Mouse (Mus musculus) right cerebral cortex, postnatal 36 days (tissue): ENCODE data around the gene Kri1.
"Not testable (repeated sequence)": the region's sequence is repeated elsewhere in the genome, so short reads cannot be mapped to it uniquely, and the experiment has no call there.

Experiments used
- DNase-seq, 2 experiments: peaks; one replicate each; pipeline ENCODE4 v3.0.0; 2022; ENCODE audit warnings: low spot score in 2 of 2, mixed read lengths in 1 of 2

Gene Kri1

DNA sequence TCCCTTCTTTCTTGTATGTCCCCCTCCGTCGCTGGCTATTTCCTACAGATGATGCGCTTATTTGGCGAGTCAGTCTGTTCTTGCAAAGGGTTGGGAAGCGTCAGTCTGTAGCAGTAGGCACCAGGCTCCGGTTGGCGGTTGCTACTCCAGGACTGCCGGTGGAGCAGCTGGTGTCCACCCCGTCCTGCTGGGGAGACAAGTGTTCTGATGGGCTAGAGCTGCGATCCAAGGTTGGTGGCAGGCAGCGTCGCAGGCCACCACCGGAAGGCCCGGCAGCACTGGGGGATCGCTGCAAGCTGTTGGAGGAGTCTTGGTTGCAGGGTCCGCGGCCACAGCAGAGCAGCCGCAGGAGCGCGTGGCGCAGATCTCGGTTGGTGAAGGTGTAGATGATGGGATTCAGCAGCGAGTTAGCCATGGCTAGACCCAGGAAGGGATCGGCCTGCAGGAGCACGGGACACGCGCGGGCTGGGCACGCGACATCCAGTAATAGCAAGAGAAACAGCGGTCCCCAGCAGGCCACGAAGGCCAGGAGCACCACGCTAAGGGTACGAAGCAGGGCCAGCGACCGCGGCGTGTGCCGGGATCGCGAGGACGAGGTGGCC is 43.8 kb downstream of the Kri1 start:
- DNase-seq = no peak

DNA sequence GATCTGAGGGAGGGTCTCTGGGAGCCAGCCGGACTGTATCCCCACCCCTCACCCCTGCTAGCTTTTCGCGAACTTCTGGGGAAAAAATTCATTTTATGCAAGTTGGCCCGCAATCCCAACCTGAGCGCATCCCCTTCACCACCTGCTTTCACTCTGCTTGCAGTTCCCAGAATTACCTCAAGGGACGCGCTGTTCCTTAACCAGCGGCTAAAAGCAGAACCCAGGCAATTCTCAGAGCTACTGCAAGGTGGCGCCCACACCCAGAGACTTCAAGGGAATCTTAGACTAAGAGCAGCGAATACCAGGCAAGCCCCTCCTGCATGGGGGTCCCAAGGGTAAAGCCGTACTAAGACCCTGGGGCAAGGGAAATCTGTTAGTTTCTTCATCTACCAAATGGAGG is 46.4 kb downstream of the Kri1 start:
- peak; percentile 66 to 69 for DNase-seq

DNA sequence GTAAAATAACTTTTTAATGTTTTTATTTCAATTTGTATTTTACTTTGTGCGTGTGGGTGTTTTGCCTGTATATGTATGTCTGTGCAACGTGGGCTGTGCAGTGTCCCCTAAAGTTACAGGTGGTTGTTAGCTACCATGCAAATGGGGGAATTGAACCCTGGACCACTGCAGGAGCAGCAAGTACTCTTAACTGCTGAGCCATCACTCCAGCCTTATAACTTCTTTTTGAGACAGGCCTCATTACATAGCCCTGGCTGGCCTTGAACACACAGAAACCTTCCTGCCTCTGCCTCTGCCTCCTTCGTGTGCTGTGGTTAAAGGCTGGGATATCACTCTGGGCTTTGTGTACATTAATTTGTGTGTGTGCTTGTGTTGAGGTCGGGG is 48.3 kb downstream of the Kri1 start:
- DNase-seq = no peak

DNA sequence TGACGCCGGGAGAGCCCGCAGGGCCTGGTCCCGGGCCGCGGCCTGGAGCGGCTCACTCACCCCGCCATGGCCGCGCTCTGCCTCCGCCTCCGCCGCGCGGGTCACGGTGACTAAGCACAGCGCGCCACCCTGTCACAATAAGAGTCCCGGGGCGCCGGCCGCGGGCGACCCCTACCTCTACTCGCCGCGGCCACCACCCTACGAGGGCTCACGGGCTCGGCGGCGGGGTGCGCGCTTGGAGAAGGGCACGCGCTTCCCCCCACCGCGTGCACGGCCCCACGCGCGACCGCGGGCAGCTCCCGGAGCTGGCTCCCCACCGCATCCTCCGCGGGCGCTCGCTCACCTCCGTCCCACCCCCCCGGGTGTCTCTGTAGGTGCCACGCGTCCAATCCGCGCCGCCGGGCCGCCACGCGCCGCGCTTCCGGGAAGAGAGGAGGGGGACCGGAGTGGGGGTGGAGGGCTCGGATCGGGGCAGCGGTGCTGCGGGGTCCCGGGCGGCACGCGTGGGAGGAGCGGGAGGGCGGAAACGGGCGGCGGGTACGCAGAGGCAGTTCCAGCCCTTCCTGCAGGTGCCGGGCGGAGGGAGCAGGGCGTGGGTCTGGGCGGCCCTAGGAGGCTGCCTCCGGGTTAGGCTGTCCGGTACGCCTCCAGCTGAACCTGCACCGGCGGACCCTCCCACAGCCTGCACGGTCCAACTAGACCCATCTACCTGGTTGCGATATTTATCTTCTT is 48.9 kb downstream of the Kri1 start, which contains the start of gene Keap1:
Gene Keap1 (minus strand): TSS at position 629 of the 732 bp plus-strand sequence.
- peak; percentile 50 to 60 for DNase-seq

DNA sequence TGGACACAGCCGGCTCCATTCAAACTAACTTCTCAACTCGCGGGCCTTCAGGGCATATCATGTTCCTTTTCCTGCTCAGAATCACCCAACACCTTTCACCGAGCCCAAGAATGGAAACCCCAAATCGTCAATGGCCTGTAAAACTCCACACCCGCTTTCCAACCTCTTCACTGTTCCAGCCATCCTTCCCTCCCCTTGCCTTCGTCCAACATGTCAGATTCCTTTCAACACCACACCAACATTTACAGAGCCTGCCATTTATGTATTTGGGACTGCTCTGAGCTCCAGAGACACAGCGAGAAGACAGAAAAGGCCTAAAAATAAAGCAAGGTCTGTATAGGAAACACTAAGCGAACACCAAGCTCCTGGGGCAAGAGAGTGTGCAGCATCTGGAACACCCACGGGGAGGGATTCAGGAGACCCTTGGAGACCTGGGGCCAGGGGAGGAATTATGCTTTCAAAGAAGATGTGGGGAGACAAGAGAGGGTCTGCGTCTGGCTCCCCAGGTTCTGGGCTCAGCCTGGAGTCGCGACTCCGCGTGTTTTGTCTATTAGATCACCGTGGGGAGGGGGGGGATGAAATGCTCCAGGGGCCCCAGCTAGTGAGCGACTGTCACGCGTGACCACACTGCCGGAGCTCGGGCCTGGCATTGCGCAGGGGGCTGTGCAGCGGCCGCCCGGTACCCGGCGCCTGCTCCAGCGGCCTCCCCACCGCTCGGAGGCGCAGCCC is 49.6 kb downstream of the Kri1 start:
- DNase-seq = no peak

DNA sequence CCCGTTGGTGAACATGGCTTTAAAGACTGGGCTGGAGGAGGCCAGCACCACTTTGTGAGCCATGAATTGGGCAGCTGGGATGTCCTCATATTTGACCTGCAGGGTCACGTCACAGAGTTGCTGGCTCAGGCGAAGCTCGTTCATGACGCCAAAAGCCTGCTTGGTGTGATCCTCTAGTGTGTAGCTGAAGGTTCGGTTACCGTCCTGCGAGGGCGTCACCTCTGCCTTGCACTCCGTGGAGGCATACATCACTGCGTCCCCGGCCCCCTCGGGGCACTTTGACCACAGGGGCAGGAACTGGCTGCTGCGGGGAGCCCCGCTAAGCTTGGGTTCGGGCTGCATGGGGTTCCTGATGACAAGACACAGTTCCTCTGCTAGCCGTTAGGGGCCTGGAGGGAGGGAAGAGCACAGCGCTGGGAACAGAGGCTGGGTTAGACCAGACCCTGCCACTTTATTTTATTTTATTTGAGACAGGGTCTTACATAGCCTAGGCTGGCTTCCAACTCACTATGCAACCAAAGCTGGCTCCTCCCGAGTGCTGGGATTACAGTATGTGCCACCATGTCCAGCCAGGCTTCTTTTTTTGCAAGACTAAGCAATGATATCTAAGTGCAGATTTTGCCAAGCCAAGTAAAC is 50.3 kb downstream of the Kri1 start:
- no peak for DNase-seq

DNA sequence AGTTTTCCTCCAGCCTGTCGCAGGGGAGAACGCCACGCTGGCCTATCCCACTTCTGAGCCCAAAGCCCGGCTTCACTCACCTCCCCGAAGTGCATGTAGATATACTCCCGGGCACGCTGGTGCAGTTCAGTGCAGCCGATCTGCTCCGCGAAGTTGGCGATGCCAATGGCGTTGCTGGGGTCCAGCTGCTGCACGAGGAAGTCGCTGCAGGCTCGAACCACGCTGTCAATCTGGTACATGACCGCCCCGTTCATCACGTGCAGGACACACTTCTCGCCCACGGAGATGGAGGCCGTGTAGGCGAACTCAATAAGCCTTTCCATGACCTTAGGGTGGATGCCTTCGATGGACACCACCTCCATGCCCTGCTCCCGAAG is 50.8 kb downstream of the Kri1 start:
- DNase-seq = no peak

DNA sequence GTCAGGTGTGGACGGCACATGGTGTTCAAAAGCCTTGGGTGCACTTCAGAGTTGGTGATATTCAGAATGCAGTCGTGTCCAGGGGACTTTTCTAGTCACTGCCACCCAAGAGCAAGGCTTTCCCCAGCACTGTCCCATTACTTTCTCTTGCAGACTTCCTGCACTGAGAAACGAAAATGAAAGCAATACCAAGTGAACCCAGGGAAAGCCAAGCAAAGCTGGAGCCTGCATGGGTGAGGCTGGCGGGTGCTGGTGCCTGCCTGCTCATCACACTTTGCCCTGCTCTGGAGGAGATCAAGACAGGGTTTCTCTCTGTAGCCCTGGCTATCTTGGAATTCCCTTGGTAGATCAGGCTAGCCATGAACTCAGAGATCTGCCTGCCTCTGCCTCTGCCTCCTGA is 52.4 kb downstream of the Kri1 start:
- no peak for DNase-seq

DNA sequence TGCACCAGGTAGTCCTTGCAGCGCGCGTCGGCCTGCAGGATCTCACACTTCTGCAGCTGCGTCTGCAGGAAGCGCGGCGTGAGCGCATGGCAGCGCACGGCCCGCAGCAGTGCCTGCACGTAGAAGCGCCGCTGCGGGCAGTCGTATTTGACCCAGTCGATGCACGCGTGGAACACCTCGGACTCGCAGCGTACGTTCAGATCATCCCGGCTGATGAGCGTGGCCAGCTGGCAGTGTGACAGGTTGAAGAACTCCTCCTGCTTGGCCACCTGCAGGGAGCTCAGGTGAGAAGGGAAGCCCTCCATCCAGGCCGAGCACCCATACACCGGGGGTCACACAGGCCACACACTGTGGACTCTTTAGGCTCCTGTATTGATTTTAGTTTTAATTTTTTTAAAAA is 54.0 kb downstream of the Kri1 start:
- no peak for DNase-seq

DNA sequence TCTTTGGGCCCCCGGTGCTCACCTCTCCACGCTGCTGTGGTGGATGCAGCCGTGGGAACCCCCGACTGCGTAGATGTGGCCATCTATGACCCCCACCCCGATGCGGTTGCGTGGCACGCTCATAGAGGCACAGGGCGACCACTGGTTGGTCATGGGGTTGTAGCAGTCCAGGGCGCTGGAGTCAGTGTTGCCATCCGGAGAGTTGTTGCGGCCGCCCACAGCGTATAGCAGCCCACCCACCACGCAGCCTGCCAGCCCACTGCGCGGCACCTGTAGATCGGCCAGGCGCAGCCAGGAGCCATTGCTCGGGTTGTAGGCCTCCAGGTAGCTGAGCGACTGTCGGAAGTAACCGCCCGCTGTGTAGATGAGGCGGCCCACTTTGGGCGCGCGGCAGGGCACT is 54.4 kb downstream of the Kri1 start:
- DNase-seq = no peak

DNA sequence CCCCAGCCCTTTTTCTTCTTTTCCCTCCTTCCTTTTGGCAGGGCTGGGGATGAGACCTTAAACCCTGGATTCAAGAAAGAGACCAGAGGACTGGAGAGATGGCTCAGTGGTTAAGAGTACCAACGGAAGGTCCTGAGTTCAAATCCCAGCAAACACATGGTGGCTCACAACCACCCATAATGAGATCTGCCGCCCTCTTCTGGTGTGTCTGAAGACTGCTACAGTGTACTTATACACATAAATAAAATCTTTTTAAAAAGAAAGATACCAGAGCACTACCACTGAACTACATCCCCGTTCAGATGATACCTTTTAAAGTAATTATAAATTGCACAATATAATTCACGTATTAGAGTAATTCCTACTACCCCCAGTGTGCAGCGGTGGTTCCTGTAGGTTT is 54.9 kb downstream of the Kri1 start:
- no peak for DNase-seq

DNA sequence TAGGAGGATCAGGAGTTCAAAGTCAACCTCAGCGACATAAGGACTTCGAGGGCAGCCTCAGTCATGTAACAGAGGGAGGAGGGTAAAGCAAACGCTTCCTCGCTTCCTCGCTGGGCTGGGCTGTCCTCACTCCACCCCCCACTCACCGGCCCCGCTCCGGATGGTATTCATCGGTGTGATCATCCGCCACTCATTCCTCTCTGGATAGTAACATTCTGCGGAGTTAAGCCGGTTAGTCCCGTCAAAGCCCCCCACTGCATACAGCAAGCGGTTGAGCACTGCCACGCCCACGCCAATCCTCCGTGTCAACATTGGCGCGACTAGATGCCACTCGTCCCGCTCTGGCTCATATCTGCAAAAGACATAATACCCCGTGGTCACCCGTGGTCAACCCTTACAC is 56.2 kb downstream of the Kri1 start:
- DNase-seq = no peak

DNA sequence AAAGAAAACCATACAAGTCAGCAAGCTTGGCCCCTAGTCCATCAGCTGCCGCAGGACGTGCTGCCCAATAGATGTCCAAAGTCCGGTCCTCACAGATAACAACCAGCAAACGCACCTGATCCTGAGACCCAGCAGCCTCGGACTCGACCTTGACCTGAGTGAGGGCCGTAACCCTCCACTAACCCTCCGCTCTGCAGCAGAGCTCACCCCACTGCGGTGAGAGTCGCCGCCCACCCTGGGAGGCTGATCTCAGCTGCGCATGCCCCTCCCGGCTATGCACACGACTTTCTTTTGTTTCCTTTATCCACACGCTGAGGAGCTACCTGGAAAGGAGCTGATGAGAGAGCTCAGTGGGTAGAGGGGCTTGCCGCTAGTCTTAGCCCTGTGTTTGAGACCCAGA is 60.4 kb downstream of the Kri1 start:
- DNase-seq = no peak

DNA sequence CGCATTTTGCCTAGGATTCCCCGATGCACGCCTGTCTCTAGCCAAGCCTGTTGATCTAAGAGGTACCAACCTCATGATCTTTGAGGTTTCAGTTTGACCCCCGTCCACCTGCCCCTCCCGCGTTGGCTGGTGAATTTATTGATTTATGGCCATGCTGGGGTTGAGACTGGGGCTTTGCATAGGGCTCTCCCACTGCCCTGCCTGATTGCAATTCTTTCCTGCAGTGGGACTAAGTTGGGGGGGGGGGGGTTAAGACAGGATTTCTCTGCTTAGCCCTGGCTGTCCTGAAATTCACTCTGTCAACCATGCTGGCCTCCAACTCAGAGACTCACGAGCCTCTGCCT is 62.4 kb downstream of the Kri1 start:
- DNase-seq = no peak

DNA sequence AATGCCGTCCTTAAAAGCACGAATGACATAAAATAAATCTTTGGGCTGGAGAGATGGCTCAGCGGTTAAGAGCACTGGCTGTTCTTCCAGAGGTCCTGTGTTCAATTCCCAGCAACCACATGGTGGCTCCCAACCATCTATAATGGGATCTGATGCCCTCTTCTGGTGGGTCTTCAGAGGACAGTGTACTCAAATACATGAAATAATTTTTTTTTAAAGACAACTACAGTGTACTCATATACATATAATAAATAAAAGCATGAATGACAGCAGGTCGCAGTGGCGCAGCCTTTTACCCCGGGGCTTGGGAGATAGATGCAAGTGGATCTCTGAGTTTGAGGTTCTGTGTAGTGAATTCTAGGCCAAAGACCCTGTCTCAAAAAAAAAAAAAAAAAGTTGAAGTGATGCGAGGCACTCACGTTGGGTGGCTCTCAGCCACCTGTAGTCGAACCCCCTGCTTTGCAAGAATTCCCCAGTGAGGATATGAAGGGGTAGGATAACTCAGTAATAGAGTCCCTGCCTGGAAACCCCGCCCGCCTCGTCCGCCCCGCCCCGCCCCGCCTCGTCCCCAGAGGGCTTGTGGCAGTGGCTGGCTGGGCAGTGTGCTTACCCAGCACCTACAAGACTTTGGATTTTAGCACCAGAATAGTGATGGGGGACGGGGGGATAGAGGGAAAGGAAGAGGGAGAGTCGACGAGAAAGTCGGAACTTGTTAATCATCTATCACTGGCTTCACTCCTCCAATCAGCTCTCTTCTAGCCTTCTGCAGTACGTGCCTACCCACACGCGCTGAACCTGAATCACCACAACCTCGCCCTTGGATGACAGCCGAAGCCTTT is 63.0 kb downstream of the Kri1 start:
- DNase-seq = no peak

DNA sequence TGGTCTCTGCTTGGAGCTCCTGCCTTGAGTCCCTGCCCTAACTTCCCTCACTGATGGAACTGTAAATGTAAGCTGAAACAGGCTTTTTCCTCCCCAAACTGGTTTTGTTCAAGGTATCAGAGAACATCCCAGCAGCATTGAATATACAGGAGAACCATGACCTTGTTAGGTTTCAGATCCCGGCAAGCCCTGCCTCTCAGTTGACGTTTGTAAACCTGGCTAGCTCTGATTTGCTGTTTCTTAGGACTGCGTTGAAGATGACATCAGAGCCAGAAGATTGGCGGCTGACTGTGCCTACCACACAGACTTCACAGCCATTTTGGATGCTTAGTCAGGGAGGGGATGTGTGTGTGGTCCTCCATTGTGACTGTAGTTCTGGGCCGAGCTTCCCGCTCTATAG is 63.9 kb downstream of the Kri1 start:
- no peak for DNase-seq

DNA sequence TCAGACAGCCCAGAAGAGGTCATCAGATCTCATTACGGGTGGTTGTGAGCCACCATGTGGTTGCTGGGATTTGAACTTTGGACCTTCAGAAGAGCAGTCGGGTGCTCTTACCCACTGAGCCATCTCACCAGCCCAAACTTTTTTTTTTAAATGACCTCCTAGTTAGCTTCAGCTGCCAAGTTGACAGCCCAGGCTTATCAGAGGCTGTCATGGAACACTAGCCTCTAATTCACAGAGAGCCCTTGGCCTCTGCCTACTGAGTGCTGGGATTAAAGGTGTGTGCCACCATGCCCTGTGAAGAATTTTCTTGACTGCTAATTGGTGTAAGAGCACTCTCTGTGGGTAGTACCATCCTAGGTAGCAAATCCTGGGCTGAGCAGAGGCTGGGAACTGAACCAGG is 64.3 kb downstream of the Kri1 start:
- DNase-seq = not testable (repeated sequence)
